ENCODE assay signal across 8 mouse cellular contexts in genomic region chr14:76622634-76623291, GRCm38 (mm10).
DNase-seq lines count a peak whose midpoint lies in the region; ATAC-seq and TF ChIP-seq lines count a peak whose summit lies in the region.

No protein-coding gene starts in this region.

- H3K36me3 ChIP-seq in embryonic facial prominence, embryonic 11.5 days (replicated peaks; ENCODE audit: control insufficient read depth, insufficient read depth, low read depth, low read length): no peaks in the 10 kb centered on the region
- H3K36me3 ChIP-seq in hindbrain, embryonic 14.5 days (replicated peaks; ENCODE audit: control insufficient read depth, insufficient read depth): no peaks in the 10 kb centered on the region
- H3K36me3 ChIP-seq in liver, embryonic 14.5 days (replicated peaks; ENCODE audit: control insufficient read depth, insufficient read depth, low read depth): no peaks in the 10 kb centered on the region

- peak overlapping the region; percentile 26 for H3K9ac ChIP-seq in embryonic facial prominence, embryonic 11.5 days (replicated peaks; ENCODE audit: low read length)
- H3K9ac ChIP-seq in hindbrain, embryonic 14.5 days: no peak overlapping the region
- H3K9ac ChIP-seq in liver, embryonic 14.5 days (replicated peaks): no peak overlapping the region

- TF ChIP-seq POLR2A in olfactory bulb, adult 2 months (IDR thresholded peaks at IDR 0.05; ENCODE audit: insufficient read depth, low read depth, low read length): no peak

- no peak overlapping the region for H3K4me3 ChIP-seq in embryonic facial prominence, embryonic 11.5 days (ENCODE audit: low read depth, low read length)
- H3K4me3 ChIP-seq in hindbrain, embryonic 14.5 days (replicated peaks; ENCODE audit: low read length): no peak overlapping the region
- no peak overlapping the region for H3K4me3 ChIP-seq in liver, embryonic 14.5 days (ENCODE audit: insufficient read depth in 1 of 2, low read depth in 2 of 2, low read length in 2 of 2)
- H3K4me3 ChIP-seq in olfactory bulb, adult 2 months (ENCODE audit: insufficient read depth, low read depth, low read length): no peak overlapping the region

- ATAC-seq in embryonic facial prominence, embryonic 11.5 days (replicated peaks; ENCODE audit: insufficient number of reproducible peaks, low FRiP score, low TSS enrichment, low read depth): peak; percentile 30
- ATAC-seq in hindbrain, embryonic 14.5 days (ENCODE audit: low FRiP score): peak; percentile 51; the same call in 1 of the 2 replicates
- ATAC-seq in liver, embryonic 14.5 days (ENCODE audit: insufficient read depth): no peak

- no peaks in the 10 kb centered on the region for H3K27me3 ChIP-seq in embryonic facial prominence, embryonic 11.5 days (ENCODE audit: control insufficient read depth, insufficient read depth, low read length)
- no peaks in the 10 kb centered on the region for H3K27me3 ChIP-seq in hindbrain, embryonic 14.5 days (ENCODE audit: control insufficient read depth, insufficient read depth, low read length)
- no peaks in the 10 kb centered on the region for H3K27me3 ChIP-seq in liver, embryonic 14.5 days (ENCODE audit: control insufficient read depth, insufficient read depth, low read length)

- peaks cover 5% of the 10 kb centered on the region for H3K4me1 ChIP-seq in embryonic facial prominence, embryonic 11.5 days (ENCODE audit: control insufficient read depth, insufficient read depth, low read length)
- peaks cover 35% of the 10 kb centered on the region for H3K4me1 ChIP-seq in hindbrain, embryonic 14.5 days (replicated peaks; ENCODE audit: control insufficient read depth, insufficient read depth, low read length)
- peaks cover 7 to 40% of the 10 kb centered on the region in 2 experiments for H3K4me1 ChIP-seq in liver, embryonic 14.5 days (replicated peaks; ENCODE audit: control insufficient read depth in 2 of 2, insufficient read depth in 2 of 2, low read length in 1 of 2)
- peaks cover 31% of the 10 kb centered on the region for H3K4me1 ChIP-seq in olfactory bulb, adult 2 months (ENCODE audit: control insufficient read depth, insufficient read depth, low read length)

- WGBS in embryonic facial prominence, embryonic 11.5 days: 1% methylated on average over 11 of the region's 11 CpGs
- 3% methylated on average over 11 of the region's 11 CpGs for WGBS in hindbrain, embryonic 14.5 days
- 15% methylated on average over 11 of the region's 11 CpGs for WGBS in liver, embryonic 14.5 days (ENCODE audit: insufficient replicate concordance)
- 21% methylated on average over 11 of the region's 11 CpGs for WGBS in olfactory bulb, adult 2 months

- no peak for TF ChIP-seq CTCF in liver, embryonic 14.5 days (IDR thresholded peaks at IDR 0.05; ENCODE audit: low read depth)
- TF ChIP-seq CTCF in olfactory bulb, adult 2 months (IDR thresholded peaks at IDR 0.05; ENCODE audit: insufficient read depth, low read depth, low read length): no peak

- peak overlapping the region; percentile 69 for H3K27ac ChIP-seq in embryonic facial prominence, embryonic 11.5 days (replicated peaks; ENCODE audit: low read depth, low read length)
- H3K27ac ChIP-seq in hindbrain, embryonic 14.5 days: peak overlapping the region; percentile 34
- H3K27ac ChIP-seq in liver, embryonic 14.5 days: no peak overlapping the region
- 0 out of 2 replicates have a peak overlapping the region, but pooled peaks have one; percentile 20 for H3K27ac ChIP-seq in olfactory bulb, adult 2 months (ENCODE audit: insufficient read depth, low read depth, low read length)

- TF ChIP-seq EP300 in liver, embryonic 14.5 days (IDR thresholded peaks at IDR 0.05; ENCODE audit: low read depth): no peak

- H3K4me2 ChIP-seq in embryonic facial prominence, embryonic 11.5 days (ENCODE audit: low read depth, low read length): no peak overlapping the region; the same call in 1 of the 2 replicates
- H3K4me2 ChIP-seq in hindbrain, embryonic 14.5 days (replicated peaks): 0 out of 2 replicates have a peak overlapping the region, but pooled peaks have one; percentile 6
- H3K4me2 ChIP-seq in liver, embryonic 14.5 days (ENCODE audit: low read depth): peak overlapping the region; percentile 14; the same call in 1 of the 2 replicates

- H3K9me3 ChIP-seq in embryonic facial prominence, embryonic 11.5 days (replicated peaks; ENCODE audit: control insufficient read depth, low read length): no peaks in the 10 kb centered on the region
- H3K9me3 ChIP-seq in hindbrain, embryonic 14.5 days (ENCODE audit: control insufficient read depth, low read length): no peaks in the 10 kb centered on the region
- H3K9me3 ChIP-seq in liver, embryonic 14.5 days (ENCODE audit: control insufficient read depth, low read length): no peaks in the 10 kb centered on the region

- DNase-seq in adrenal gland, postnatal 10 days: peak; percentile 65
- peak; percentile 68 for DNase-seq in embryonic facial prominence, embryonic 11.5 days (ENCODE audit: low spot score)
- peak; percentile 37 for DNase-seq in hindbrain, embryonic 14.5 days (ENCODE audit: low spot score)
- DNase-seq in liver, embryonic 14.5 days (ENCODE audit: low read depth in 3 of 3, low spot score in 3 of 3): no peak
- no peak for DNase-seq in right cerebral cortex, postnatal 4 days
- DNase-seq in urinary bladder, postnatal 10 days (ENCODE audit: low spot score): no peak
- no peak for DNase-seq in spleen, postnatal 14 days (ENCODE audit: low spot score in 2 of 2)

Comparison
In these comparisons a context has a peak if more than half of its experiments do, and no peak if none do; other contexts are left out.
1. DNase-seq: peak in adrenal gland, postnatal 10 days (single experiment), embryonic facial prominence, embryonic 11.5 days (single experiment) and hindbrain, embryonic 14.5 days (single experiment); none in liver, embryonic 14.5 days (0 of 3), right cerebral cortex, postnatal 4 days (single experiment), urinary bladder, postnatal 10 days (single experiment) and spleen, postnatal 14 days (0 of 2).